Mouse (Mus musculus) liver, adult 2 months (tissue): ENCODE measurements at regions not wholly inside any gene's neighbourhood (a gene's known extent, or its start where the extent isn't known, plus 50 kb on each side); places are given as distances from the start of the nearest gene placed in this dataset.

Experiments
- CTCF ChIP-seq: fragments of 200-500 bp; IDR thresholded peaks from 2 replicates; pipeline ENCODE4 v1.5.1; 2011; ENCODE audit warnings: low read depth, low read length, control low read depth
- POLR2A ChIP-seq: fragments of 200-500 bp; IDR thresholded peaks from 2 replicates; pipeline ENCODE4 v1.6.1; 2011; ENCODE audit warnings: low read length, control low read depth; ENCODE audit not compliant: insufficient read depth; ENCODE audit errors: extremely low read depth

- no peak for TF ChIP-seq CTCF
- no peak for TF ChIP-seq POLR2A
Measured at GRCm38 (mm10) chr12:9430656-9431055, 139.3 kb upstream of the Osr1 start.
